24 mouse cellular contexts compared by ENCODE assay signal in the genomic region with DNA sequence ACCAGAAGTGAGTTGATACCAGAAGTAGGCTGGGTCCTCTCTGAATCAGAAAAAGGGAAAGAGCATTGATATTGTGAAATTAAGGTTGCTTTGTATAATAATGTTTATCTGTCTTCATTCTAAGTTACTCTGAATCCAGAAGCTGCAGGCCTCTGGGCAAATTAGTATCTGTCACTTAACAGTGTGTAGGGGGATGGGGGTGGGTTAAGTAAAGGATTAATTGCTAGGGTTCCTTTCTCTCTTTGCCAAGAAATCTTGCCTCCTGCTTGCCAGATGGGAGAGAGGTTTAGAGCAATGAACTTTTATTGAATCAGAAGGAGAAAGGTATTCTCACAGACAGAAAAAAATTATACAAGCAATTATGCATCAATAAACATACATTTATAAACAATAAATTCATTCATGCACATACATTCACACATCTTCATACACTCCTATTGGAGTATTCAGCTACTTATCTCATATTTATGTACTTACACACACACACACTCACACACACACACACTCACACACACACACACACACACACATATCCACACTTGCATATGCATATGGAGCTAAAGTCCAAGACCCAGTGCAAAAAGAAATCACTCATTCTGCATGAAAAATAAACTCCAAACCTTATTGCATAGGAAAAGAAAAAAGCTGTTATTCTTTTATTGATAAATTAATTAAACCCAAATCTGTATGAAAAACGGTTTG.
DNase-seq lines count a peak whose midpoint lies in the region; ATAC-seq and TF ChIP-seq lines count a peak whose summit lies in the region.
"Had no signal": no experiment of that assay in that cellular context is flagged by ENCODE, and none has a peak within 500 bp of the region (broad histone marks: within the 10 kb centered on the region; RNA-seq: fewer than 3 reads in every experiment).

No protein-coding gene starts in this region.

- H3K9me3 ChIP-seq in hindbrain, embryonic 15.5 days: no peaks in the 10 kb centered on the region
- no peaks in the 10 kb centered on the region for H3K9me3 ChIP-seq in hindbrain, embryonic 11.5 days (ENCODE audit: control insufficient read depth, low read length)
- H3K9me3 ChIP-seq in neural tube, embryonic 14.5 days (ENCODE audit: control insufficient read depth, low read length): no peaks in the 10 kb centered on the region
- no peaks in the 10 kb centered on the region for H3K9me3 ChIP-seq in hindbrain, embryonic 16.5 days (ENCODE audit: control insufficient read depth, low read length)
- H3K9me3 ChIP-seq: G1E; limb, embryonic 10.5 days; liver, embryonic 15.5 days; neural tube, embryonic 15.5 days had no signal

- TF ChIP-seq POLR2A in lung, adult 2 months (IDR thresholded peaks at IDR 0.05; ENCODE audit: borderline replicate concordance, extremely low read depth, low read depth, low read length): no peak

- ATAC-seq in hindbrain, embryonic 15.5 days (ENCODE audit: low FRiP score, low read depth): peak; percentile 72; the same call in 1 of the 2 replicates
- no peak for ATAC-seq in hindbrain, embryonic 11.5 days (ENCODE audit: low FRiP score)
- peak; percentile 68; the same call in 1 of the 2 replicates for ATAC-seq in neural tube, embryonic 14.5 days (ENCODE audit: low read depth)
- ATAC-seq in hindbrain, embryonic 16.5 days: peak; percentile 67; the same call in 1 of the 2 replicates
- ATAC-seq: inflammation-experienced regulatory T-cells, adult 6 months; Patski had no signal

- H3K4me1 ChIP-seq in hindbrain, embryonic 15.5 days (replicated peaks): no peaks in the 10 kb centered on the region
- no peaks in the 10 kb centered on the region for H3K4me1 ChIP-seq in hindbrain, embryonic 11.5 days (replicated peaks; ENCODE audit: control insufficient read depth, insufficient read depth, low read length)
- no peaks in the 10 kb centered on the region for H3K4me1 ChIP-seq in neural tube, embryonic 14.5 days (ENCODE audit: control insufficient read depth, insufficient read depth, low read length)
- no peaks in the 10 kb centered on the region for H3K4me1 ChIP-seq in hindbrain, embryonic 16.5 days (ENCODE audit: control insufficient read depth, insufficient read depth, low read depth, low read length)
- H3K4me1 ChIP-seq in lung, adult 2 months (ENCODE audit: control insufficient read depth, insufficient read depth, low read length): no peaks in the 10 kb centered on the region
- H3K4me1 ChIP-seq: limb, embryonic 10.5 days; liver, embryonic 15.5 days; neural tube, embryonic 15.5 days had no signal

- 76% methylated on average over 1 of the region's 1 CpGs for WGBS in hindbrain, embryonic 15.5 days
- WGBS in hindbrain, embryonic 11.5 days: 81% methylated on average over 1 of the region's 1 CpGs
- 62% methylated on average over 1 of the region's 1 CpGs for WGBS in neural tube, embryonic 14.5 days
- WGBS in hindbrain, embryonic 16.5 days: 61% methylated on average over 1 of the region's 1 CpGs
- WGBS in lung, adult 2 months: 26% methylated on average over 1 of the region's 1 CpGs

- no peak overlapping the region for H3K4me2 ChIP-seq in hindbrain, embryonic 15.5 days
- H3K4me2 ChIP-seq in hindbrain, embryonic 11.5 days (replicated peaks; ENCODE audit: low read depth, low read length): no peak overlapping the region
- H3K4me2 ChIP-seq in neural tube, embryonic 14.5 days (ENCODE audit: low read depth, low read length): no peak overlapping the region
- no peak overlapping the region for H3K4me2 ChIP-seq in hindbrain, embryonic 16.5 days (ENCODE audit: low read length)
- H3K4me2 ChIP-seq: liver, embryonic 15.5 days; neural tube, embryonic 15.5 days had no signal

- H3K36me3 ChIP-seq in hindbrain, embryonic 15.5 days: no peaks in the 10 kb centered on the region
- no peaks in the 10 kb centered on the region for H3K36me3 ChIP-seq in hindbrain, embryonic 11.5 days (ENCODE audit: control insufficient read depth, insufficient read depth, low read length)
- no peaks in the 10 kb centered on the region for H3K36me3 ChIP-seq in neural tube, embryonic 14.5 days (ENCODE audit: control insufficient read depth, insufficient read depth, low read length)
- H3K36me3 ChIP-seq in hindbrain, embryonic 16.5 days (ENCODE audit: control insufficient read depth, insufficient read depth, low read length): no peaks in the 10 kb centered on the region
- H3K36me3 ChIP-seq: G1E; limb, embryonic 10.5 days; liver, embryonic 15.5 days; neural tube, embryonic 15.5 days had no signal

- H3K9ac ChIP-seq in hindbrain, embryonic 15.5 days: no peak overlapping the region
- no peak overlapping the region for H3K9ac ChIP-seq in hindbrain, embryonic 11.5 days (ENCODE audit: low read depth, low read length)
- H3K9ac ChIP-seq in neural tube, embryonic 14.5 days (replicated peaks; ENCODE audit: low read depth, low read length): no peak overlapping the region
- H3K9ac ChIP-seq in hindbrain, embryonic 16.5 days (ENCODE audit: low read depth, low read length): no peak overlapping the region
- H3K9ac ChIP-seq: liver, embryonic 15.5 days; neural tube, embryonic 15.5 days had no signal

- no peak for TF ChIP-seq CTCF in lung, adult 2 months (IDR thresholded peaks at IDR 0.05; ENCODE audit: insufficient read depth, low read length)

- H3K27ac ChIP-seq in hindbrain, embryonic 15.5 days (replicated peaks): no peak overlapping the region
- no peak overlapping the region for H3K27ac ChIP-seq in hindbrain, embryonic 11.5 days (ENCODE audit: low read depth, low read length)
- no peak overlapping the region for H3K27ac ChIP-seq in neural tube, embryonic 14.5 days (ENCODE audit: low read depth, low read length)
- no peak overlapping the region for H3K27ac ChIP-seq in hindbrain, embryonic 16.5 days (ENCODE audit: low read depth, low read length)
- H3K27ac ChIP-seq: limb, embryonic 10.5 days; liver, embryonic 15.5 days; neural tube, embryonic 15.5 days had no signal

- no peak overlapping the region for H3K4me3 ChIP-seq in hindbrain, embryonic 15.5 days
- H3K4me3 ChIP-seq in hindbrain, embryonic 11.5 days (ENCODE audit: low read depth, low read length): no peak overlapping the region
- H3K4me3 ChIP-seq in neural tube, embryonic 14.5 days (ENCODE audit: low read depth, low read length): no peak overlapping the region
- H3K4me3 ChIP-seq in hindbrain, embryonic 16.5 days (ENCODE audit: low read length): no peak overlapping the region
- H3K4me3 ChIP-seq in lung, adult 2 months (replicated peaks; ENCODE audit: extremely low read depth, low read depth, low read length): no peak overlapping the region
- H3K4me3 ChIP-seq: limb, embryonic 10.5 days; liver, embryonic 15.5 days; myocyte; neural tube, embryonic 15.5 days had no signal

- no peaks in the 10 kb centered on the region for H3K27me3 ChIP-seq in hindbrain, embryonic 15.5 days
- no peaks in the 10 kb centered on the region for H3K27me3 ChIP-seq in hindbrain, embryonic 11.5 days (ENCODE audit: control insufficient read depth, insufficient read depth, low read length)
- no peaks in the 10 kb centered on the region for H3K27me3 ChIP-seq in neural tube, embryonic 14.5 days (ENCODE audit: control insufficient read depth, insufficient read depth, low read length)
- H3K27me3 ChIP-seq in hindbrain, embryonic 16.5 days (replicated peaks; ENCODE audit: control insufficient read depth, insufficient read depth, low read length): no peaks in the 10 kb centered on the region
- H3K27me3 ChIP-seq: CH12.LX; liver, embryonic 15.5 days; neural tube, embryonic 15.5 days; Patski had no signal

- DNase-seq in hindbrain, embryonic 11.5 days (ENCODE audit: low spot score): no peak
- DNase-seq in neural tube, embryonic 10.5 days (ENCODE audit: extremely low spot score, low spot score): no peak
- DNase-seq in urinary bladder, postnatal 10 days (ENCODE audit: low spot score): no peak
- DNase-seq in lung, adult 2 months: no peak
- DNase-seq: B cell, adult 2 months; cerebellum, adult 18-20 months; cerebellum, postnatal 14 days; gastrocnemius, postnatal 36 days; kidney, adult 18-20 months; kidney, postnatal 4 days; liver; lung, postnatal 4 days; right cerebral cortex, postnatal 14 days had no signal
